Mouse (Mus musculus) limb, embryonic 12.5 days (tissue): ENCODE results near the gene Polr3h. TPM values are rescaled to one million over a fixed set of nuclear protein-coding genes. Genes with fewer than 3 reads are reported as not detected.
"Not testable (repeated sequence)": the region's sequence is repeated elsewhere in the genome, so short reads cannot be mapped to it uniquely, and the experiment has no call there.

ENCODE experiments used
- ATAC-seq: fragments of 200-750 bp; cut with Nextera tagmentation; 2 replicates; pipeline ENCODE4 v1.8.0; 2017; ENCODE audit warnings: low read depth, moderate TSS enrichment; ENCODE audit not compliant: insufficient number of reproducible peaks, insufficient read depth, low FRiP score, low TSS enrichment
- H3K27ac ChIP-seq: fragments of 300-500 bp; sonication (generic); 2 replicates; pipeline ENCODE4 v1.5.1; 2016; ENCODE audit warnings: mild to moderate bottlenecking, moderate library complexity
- H3K27me3 ChIP-seq: fragments of 300-500 bp; sonication (generic); 2 replicates; pipeline ENCODE4 v1.6.1; 2016; ENCODE audit warnings: mild to moderate bottlenecking, moderate library complexity
- H3K36me3 ChIP-seq: fragments of 300-500 bp; sonication (generic); 2 replicates; pipeline ENCODE4 v1.6.1; 2016; ENCODE audit warnings: mild to moderate bottlenecking, moderate library complexity
- H3K4me1 ChIP-seq: fragments of 300-500 bp; sonication (generic); replicated peaks from 2 replicates; pipeline ENCODE4 v1.6.1; 2016
- H3K4me2 ChIP-seq: fragments of 300-500 bp; sonication (generic); 2 replicates; pipeline ENCODE4 v1.6.1; 2016; ENCODE audit warnings: mild to moderate bottlenecking, moderate library complexity
- H3K4me3 ChIP-seq: fragments of 300-500 bp; sonication (generic); replicated peaks from 2 replicates; pipeline ENCODE4 v1.5.1; 2016; ENCODE audit warnings: mild to moderate bottlenecking
- H3K9ac ChIP-seq: fragments of 300-500 bp; sonication (generic); replicated peaks from 2 replicates; pipeline ENCODE4 v1.6.1; 2016; ENCODE audit warnings: mild to moderate bottlenecking, moderate library complexity
- H3K9me3 ChIP-seq: fragments of 300-500 bp; sonication (generic); 2 replicates; pipeline ENCODE4 v1.6.1; 2016; ENCODE audit warnings: mild to moderate bottlenecking, moderate library complexity
- WGBS: fragments of 180-500 bp; shearing (Covaris S2); methylation state at CpG from one replicate; pipeline ENCODE4 v1.1.7; 2016; 5-methylcytosine and 5-hydroxymethylcytosine counted together
- polyA plus RNA-seq: library from polyadenylated mRNA; unstranded; fragments of >200 nt; fragmentation: Nextera tagmentation; extraction: Ambion mirVana; gene quantifications from 2 replicates; pipeline ENCODE4 v1.2.1, GENCODE M21; 2016

The Polr3h gene
- 60.1 and 62.4 TPM in 2 replicates for polyA plus RNA-seq

GRCm38 (mm10) chr15:81925760-81926445 is at the start of gene Polr3h:
Gene Polr3h, minus strand, starts transcription at chr15:81926240.
- peak within 1 kb of the TSS; percentile 72 for H3K4me3 ChIP-seq
- peaks cover 16% of the 10 kb centered on the region for H3K4me1 ChIP-seq
- H3K4me2 ChIP-seq, result peak within 1 kb of the TSS; percentile 97
- peak within 1 kb of the TSS; percentile 77 for H3K9ac ChIP-seq
- no peaks in the 10 kb centered on the region for H3K36me3 ChIP-seq
- H3K27me3 ChIP-seq, result no peaks in the 10 kb centered on the region
- H3K9me3 ChIP-seq, result no peaks in the 10 kb centered on the region
- WGBS, result under 1% methylated on average over 54 of the region's 54 CpGs
- peak; percentile 92 for ATAC-seq
- H3K27ac ChIP-seq, result peak within 1 kb of the TSS; percentile 56; the same call in 1 of the 2 replicates

- H3K27me3 ChIP-seq, H3K4me3 ChIP-seq, H3K4me1 ChIP-seq, H3K4me2 ChIP-seq, H3K27ac ChIP-seq, ATAC-seq, H3K9ac ChIP-seq, H3K36me3 ChIP-seq: not testable (repeated sequence)
- peaks cover 10% of the 10 kb centered on the region for H3K9me3 ChIP-seq
- 91% methylated on average over 8 of the region's 8 CpGs for WGBS
Measured at GRCm38 (mm10) chr15:81975156-81975555, 49.1 kb upstream of the Polr3h start.

GRCm38 (mm10) chr15:81970498-81970897 is 44.5 kb upstream of the Polr3h start:
- peaks cover 10% of the 10 kb centered on the region for H3K9me3 ChIP-seq
- H3K4me1 ChIP-seq, H3K4me2 ChIP-seq, H3K4me3 ChIP-seq, ATAC-seq, H3K27ac ChIP-seq, H3K36me3 ChIP-seq, H3K9ac ChIP-seq, H3K27me3 ChIP-seq: not testable (repeated sequence)
- 88% methylated on average over 4 of the region's 4 CpGs for WGBS

GRCm38 (mm10) chr15:81969635-81970034 is 43.6 kb upstream of the Polr3h start:
- not testable (repeated sequence) for H3K36me3 ChIP-seq, H3K4me3 ChIP-seq, ATAC-seq, H3K4me1 ChIP-seq, H3K27me3 ChIP-seq, H3K4me2 ChIP-seq, H3K27ac ChIP-seq, H3K9ac ChIP-seq
- peaks cover 10% of the 10 kb centered on the region for H3K9me3 ChIP-seq
- WGBS, result 78% methylated on average over 6 of the region's 6 CpGs

- no peak for ATAC-seq
- no peak overlapping the region for H3K4me2 ChIP-seq
- no peak overlapping the region for H3K27ac ChIP-seq
- H3K9ac ChIP-seq, result no peak overlapping the region
- peaks cover 10% of the 10 kb centered on the region for H3K9me3 ChIP-seq
- WGBS, result 51% methylated on average over 7 of the region's 7 CpGs
- H3K4me1 ChIP-seq, result 0 out of 2 replicates have a peak, but pooled peaks cover 4% of the 10 kb centered on the region
- H3K4me3 ChIP-seq, result no peak overlapping the region
- no peaks in the 10 kb centered on the region for H3K36me3 ChIP-seq
- H3K27me3 ChIP-seq, result no peaks in the 10 kb centered on the region
Measured at GRCm38 (mm10) chr15:81969173-81969572, 43.1 kb upstream of the Polr3h start.

- 69% methylated on average over 2 of the region's 2 CpGs for WGBS
- H3K4me2 ChIP-seq, result no peak overlapping the region
- H3K4me1 ChIP-seq, result 0 out of 2 replicates have a peak, but pooled peaks cover 4% of the 10 kb centered on the region
- no peak overlapping the region for H3K9ac ChIP-seq
- no peak for ATAC-seq
- H3K27ac ChIP-seq, result no peak overlapping the region
- no peaks in the 10 kb centered on the region for H3K36me3 ChIP-seq
- H3K4me3 ChIP-seq, result no peak overlapping the region
- no peaks in the 10 kb centered on the region for H3K27me3 ChIP-seq
- peaks cover 10% of the 10 kb centered on the region for H3K9me3 ChIP-seq
Measured at GRCm38 (mm10) chr15:81968447-81968846, 42.4 kb upstream of the Polr3h start.

- Histone ChIP-seq H3K4me2 (no peak overlapping the region), H3K4me1 (0 out of 2 replicates have a peak, but pooled peaks cover 4% of the 10 kb centered on the region), H3K9me3 (peaks cover 6% of the 10 kb centered on the region), H3K27me3 (no peaks in the 10 kb centered on the region), H3K9ac (no peak overlapping the region), H3K4me3 (no peak overlapping the region), H3K36me3 (no peaks in the 10 kb centered on the region), H3K27ac (no peak overlapping the region)
- ATAC-seq, result no peak
- WGBS, result 86% methylated on average over 5 of the region's 5 CpGs
Measured at GRCm38 (mm10) chr15:81967821-81968220, 41.8 kb upstream of the Polr3h start.

- H3K4me2 ChIP-seq, result no peak overlapping the region
- WGBS, result 86% methylated on average over 10 of the region's 14 CpGs
- no peak for ATAC-seq
- no peak overlapping the region for H3K9ac ChIP-seq
- no peaks in the 10 kb centered on the region for H3K9me3 ChIP-seq
- no peak overlapping the region for H3K27ac ChIP-seq
- H3K27me3 ChIP-seq, result no peaks in the 10 kb centered on the region
- 0 out of 2 replicates have a peak, but pooled peaks cover 4% of the 10 kb centered on the region for H3K4me1 ChIP-seq
- H3K4me3 ChIP-seq, result no peak overlapping the region
- H3K36me3 ChIP-seq, result no peaks in the 10 kb centered on the region
Measured at GRCm38 (mm10) chr15:81966062-81966829, 40.2 kb upstream of the Polr3h start.

GRCm38 (mm10) chr15:81964980-81965545 is 39.0 kb upstream of the Polr3h start:
- Histone ChIP-seq H3K9ac (no peak overlapping the region), H3K27ac (no peak overlapping the region), H3K27me3 (no peaks in the 10 kb centered on the region), H3K4me1 (0 out of 2 replicates have a peak, but pooled peaks cover 8% of the 10 kb centered on the region), H3K4me3 (no peak overlapping the region), H3K36me3 (no peaks in the 10 kb centered on the region), H3K4me2 (no peak overlapping the region), H3K9me3 (no peaks in the 10 kb centered on the region)
- no peak for ATAC-seq
- WGBS, result 64% methylated on average over 4 of the region's 4 CpGs

GRCm38 (mm10) chr15:81964262-81964661 is 38.2 kb upstream of the Polr3h start:
- Histone ChIP-seq H3K36me3 (no peaks in the 10 kb centered on the region), H3K9ac (no peak overlapping the region), H3K4me3 (no peak overlapping the region), H3K4me1 (peaks cover 10% of the 10 kb centered on the region; the same call in 1 of the 2 replicates), H3K9me3 (no peaks in the 10 kb centered on the region), H3K4me2 (no peak overlapping the region), H3K27ac (no peak overlapping the region), H3K27me3 (no peaks in the 10 kb centered on the region)
- no peak for ATAC-seq
- WGBS, result 29% methylated on average over 1 of the region's 1 CpGs

- peak overlapping the region; percentile 100 for H3K4me2 ChIP-seq
- no peaks in the 10 kb centered on the region for H3K27me3 ChIP-seq
- H3K4me3 ChIP-seq, result peak overlapping the region; percentile 68
- no peaks in the 10 kb centered on the region for H3K36me3 ChIP-seq
- ATAC-seq, result no peak
- H3K9ac ChIP-seq, result no peak overlapping the region; the same call in 1 of the 2 replicates
- WGBS, result 5% methylated on average over 7 of the region's 8 CpGs
- peaks cover 10% of the 10 kb centered on the region; the same call in 1 of the 2 replicates for H3K4me1 ChIP-seq
- H3K9me3 ChIP-seq, result no peaks in the 10 kb centered on the region
- H3K27ac ChIP-seq, result no peak overlapping the region
Measured at GRCm38 (mm10) chr15:81961078-81961451, 35.0 kb upstream of the Polr3h start.
